Mouse (Mus musculus) cerebellum, adult 11-12 months (tissue): ENCODE measurements around the gene Pah.
A peak's percentile ranks its signal among the peaks of the same experiment; 100 is the strongest.

Experiments
- DNase-seq: peaks from one replicate; pipeline ENCODE4 v3.0.0; 2022

Pah gene

GRCm38 (mm10) chr10:87508581-87508980, 13.0 kb upstream of the Pah start:
- no peak for DNase-seq

GRCm38 (mm10) chr10:87513052-87513451, 8.5 kb upstream of the Pah start:
- no peak for DNase-seq

GRCm38 (mm10) chr10:87518585-87518984, 3.0 kb upstream of the Pah start:
- DNase-seq, result no peak

DNA sequence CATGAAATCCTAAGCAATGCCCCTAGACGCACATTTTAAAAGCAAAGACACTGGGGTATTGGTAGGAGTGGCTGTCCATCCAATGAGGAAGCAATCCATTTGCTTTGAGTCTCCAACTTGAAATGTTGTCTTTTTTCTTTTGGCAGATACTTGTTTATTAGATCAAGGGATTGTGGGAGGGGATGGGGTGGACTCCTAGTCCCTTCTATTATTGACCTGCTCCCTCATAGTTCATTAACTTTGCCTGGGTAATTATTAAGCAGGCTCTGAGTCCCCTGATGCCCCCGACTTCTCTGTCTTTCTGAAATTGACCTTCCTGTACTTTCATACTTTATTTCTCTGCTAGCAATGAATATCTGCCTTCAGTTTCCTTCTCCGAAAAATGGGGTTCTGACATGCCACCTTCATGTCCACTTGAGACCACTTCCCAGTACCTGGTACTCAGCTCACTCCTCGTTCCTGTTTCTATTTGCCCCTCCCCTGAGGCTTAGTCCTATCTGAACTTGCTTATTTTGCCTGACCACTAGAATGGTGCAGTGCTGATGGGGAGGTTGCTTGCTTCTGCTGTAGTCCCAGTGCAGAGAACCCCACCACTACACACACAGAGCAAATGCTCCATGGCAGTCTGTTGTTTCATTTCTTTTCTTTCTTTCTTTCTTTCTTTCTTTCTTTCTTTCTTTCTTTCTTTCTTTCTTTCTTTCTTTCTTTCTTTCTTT, 1.0 kb upstream of the Pah start:
- no peak for DNase-seq

- no peak for DNase-seq
Observed at GRCm38 (mm10) chr10:87534172-87534571, 12.6 kb downstream of the Pah start.

- DNase-seq, result no peak
Observed at GRCm38 (mm10) chr10:87545759-87546158, 24.2 kb downstream of the Pah start.

DNA sequence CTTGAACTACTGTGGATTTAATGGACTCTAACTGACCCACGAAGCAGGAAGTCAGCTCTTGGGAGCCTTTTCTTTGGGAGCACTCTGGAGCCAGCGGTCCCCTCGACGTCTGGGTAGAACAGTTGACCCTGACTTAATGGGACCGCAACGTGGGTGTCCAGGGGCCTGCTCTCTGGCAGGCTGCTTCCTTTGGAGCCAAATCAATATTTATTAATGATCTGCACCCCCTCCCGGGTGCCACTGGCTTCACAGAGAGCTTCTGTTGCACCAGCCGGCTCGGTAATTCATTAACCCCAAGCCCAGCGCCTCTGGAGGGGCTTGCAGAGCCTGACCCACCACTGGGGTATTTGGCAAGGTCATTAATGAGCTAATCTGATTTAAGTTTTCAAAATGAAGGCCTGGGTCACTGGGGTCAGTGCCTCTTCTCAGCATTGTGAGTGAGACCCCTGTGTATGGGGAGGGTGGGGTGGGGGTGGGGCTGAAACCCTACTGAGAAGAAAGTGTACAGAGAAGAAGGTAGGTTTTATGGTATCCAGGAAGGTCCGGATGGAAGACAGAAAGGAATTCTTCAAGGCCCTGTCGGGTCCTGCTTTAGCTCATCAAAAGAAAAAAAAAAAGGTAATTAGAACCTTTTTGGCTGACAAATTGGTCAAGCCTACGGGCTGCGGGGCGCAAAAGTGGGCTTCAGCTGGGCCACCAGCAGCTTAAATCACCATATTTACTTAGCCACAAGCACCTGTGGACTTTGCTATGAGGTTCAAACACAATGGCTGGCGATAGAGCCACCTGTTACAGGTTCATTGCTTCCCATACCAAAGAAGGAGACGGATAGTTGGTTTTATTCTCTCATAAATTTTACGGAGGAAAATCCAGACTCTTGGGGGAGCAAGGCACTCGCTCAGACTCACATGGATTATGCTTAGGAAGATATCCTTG, 25.0 kb downstream of the Pah start:
- DNase-seq, result no peak

DNA sequence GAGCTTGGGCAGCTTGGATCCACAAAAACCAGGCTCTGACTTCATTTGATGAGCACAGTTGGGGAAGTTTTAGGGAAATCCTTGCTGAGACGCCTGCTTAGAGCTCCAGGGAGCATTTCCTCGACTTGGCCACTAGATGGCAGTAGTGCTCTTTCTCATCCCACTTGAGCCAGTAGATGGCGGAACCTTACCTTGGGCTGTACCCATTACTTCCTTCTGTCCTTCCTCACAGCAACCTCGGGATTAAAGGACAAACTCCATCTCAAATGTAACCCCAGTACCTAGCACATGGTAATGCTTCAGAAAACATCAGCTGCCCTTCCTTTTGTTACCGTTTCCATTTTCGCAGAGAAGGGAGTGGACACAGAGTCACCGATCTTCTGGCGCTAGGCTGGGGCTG, 31.1 kb downstream of the Pah start:
- peak; percentile 14 for DNase-seq

- no peak for DNase-seq
Observed at GRCm38 (mm10) chr10:87556441-87556840, 34.8 kb downstream of the Pah start.

DNA sequence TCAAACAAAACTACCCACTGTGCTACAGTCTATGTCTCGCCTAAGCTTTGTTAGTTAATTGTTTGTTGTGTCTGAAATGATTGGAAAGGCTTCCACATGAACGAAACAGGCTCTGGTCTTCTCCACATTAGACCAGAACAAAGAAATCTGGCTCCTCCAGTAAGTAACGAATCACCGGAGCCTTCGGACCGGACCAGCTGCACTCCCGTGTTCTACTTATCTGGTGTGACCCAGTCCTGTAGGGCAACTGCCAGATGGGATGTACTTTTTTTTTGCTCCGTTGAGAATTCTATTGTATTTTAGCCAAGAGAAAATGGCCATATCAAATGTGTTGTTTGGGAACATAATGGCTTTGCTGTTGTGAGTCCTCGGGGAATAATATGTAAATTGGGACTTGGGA, 42.2 kb downstream of the Pah start:
- DNase-seq, result peak; percentile 7

GRCm38 (mm10) chr10:87565712-87566111, 44.1 kb downstream of the Pah start:
- DNase-seq, result no peak

DNA sequence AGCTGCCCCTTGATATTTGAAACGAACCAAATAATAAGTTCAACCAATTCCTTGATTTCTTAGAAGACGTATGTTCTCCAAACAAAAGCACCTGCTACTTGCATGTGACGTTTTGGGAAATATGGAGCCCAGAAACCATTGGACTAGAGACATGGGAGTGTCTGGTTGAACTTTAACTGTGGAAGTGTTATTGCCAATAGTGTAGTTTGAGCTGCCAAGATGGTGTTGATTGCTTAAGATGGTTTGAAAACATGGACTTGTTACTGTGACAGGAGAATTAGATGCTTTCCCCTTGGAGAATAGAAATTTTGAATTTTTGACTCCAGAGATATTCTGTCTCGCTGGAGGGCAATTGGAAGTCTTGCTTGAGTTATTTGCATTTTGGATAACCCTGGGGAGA, 50.9 kb downstream of the Pah start:
- DNase-seq, result no peak

DNA sequence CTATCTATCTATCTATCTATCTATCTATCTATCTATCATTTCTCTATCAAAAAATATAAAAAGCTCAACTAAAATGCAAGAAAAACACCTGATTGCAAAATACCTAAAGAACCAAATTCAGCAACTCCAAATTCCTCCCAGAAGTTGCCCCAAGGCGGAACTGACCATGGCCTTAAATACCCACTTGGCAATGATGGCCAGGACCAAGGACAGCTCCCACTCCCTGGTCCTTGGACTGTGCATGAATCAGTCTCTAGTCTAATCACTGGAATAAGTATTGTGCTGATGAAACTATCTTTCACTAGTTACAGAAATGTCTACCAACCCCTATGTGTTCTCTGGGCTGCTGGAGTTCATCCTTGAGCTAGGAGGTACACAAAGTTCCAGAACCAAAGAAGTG, 65.1 kb downstream of the Pah start:
- no peak for DNase-seq

- DNase-seq, result no peak
Observed at GRCm38 (mm10) chr10:87593916-87594315, 72.3 kb downstream of the Pah start.

DNA sequence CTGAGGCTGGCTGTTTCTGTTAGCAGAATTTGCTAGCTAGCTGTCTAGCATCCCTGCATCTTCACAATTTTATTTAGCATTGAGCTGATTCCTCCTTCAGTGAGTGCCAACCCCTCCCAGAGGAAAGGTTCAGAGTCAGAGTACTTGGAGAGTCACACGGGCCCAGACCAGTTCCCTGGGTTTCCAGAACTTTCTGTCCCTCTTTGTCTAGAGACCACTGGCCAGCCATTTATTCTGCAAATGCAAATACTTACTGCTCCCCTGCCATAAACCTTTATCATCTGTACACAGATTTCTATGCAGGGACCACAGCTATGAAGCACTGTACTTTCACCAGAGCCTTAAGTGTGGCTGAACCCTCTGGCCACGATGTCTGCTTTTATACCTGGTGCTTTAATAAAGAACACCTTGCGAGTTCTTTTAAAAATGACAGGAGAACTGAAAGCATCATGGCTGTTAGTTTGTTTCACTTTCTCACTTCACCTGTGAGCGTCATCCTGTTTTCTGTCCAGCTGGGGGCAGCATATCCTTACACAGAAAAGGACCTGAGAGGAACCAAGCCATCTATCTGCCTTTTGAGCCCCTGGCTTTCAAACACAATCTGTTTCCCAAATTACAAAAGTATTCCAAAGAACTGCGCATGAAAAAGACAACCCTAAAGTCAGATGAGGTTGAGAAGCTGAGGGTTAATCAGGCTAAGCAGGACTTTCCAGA, 74.9 kb downstream of the Pah start:
- DNase-seq, result no peak

- no peak for DNase-seq
Observed at GRCm38 (mm10) chr10:87597075-87597677, 75.6 kb downstream of the Pah start.

GRCm38 (mm10) chr10:87602151-87602550, 80.6 kb downstream of the Pah start:
- no peak for DNase-seq

GRCm38 (mm10) chr10:87625196-87625595, 103.6 kb downstream of the Pah start:
- no peak for DNase-seq
